Mouse (Mus musculus) spleen, adult 2 months (tissue): ENCODE results near the gene Dna2. TPM values are rescaled to one million over a fixed set of nuclear protein-coding genes. Genes with fewer than 3 reads are reported as not detected.

Source experiments
- DNase-seq, 2 experiments: peaks; one replicate each; pipeline versions ENCODE4 v3.0.0 to v3.0.0-alpha.2; 2012 to 2021; ENCODE audit warnings: low spot score in 2 of 2, low read depth in 1 of 2
- H3K27ac ChIP-seq: fragments of 200-500 bp; 2 replicates; pipeline ENCODE4 v1.5.1; 2012; ENCODE audit warnings: low read length, inconsistent platforms; ENCODE audit not compliant: insufficient read depth
- H3K27me3 ChIP-seq: fragments of 200-500 bp; 2 replicates; pipeline ENCODE4 v1.6.1; 2012; ENCODE audit warnings: mild to moderate bottlenecking, moderate library complexity, low read length, inconsistent platforms; ENCODE audit not compliant: control insufficient read depth, insufficient read depth
- H3K36me3 ChIP-seq: fragments of 200-500 bp; 2 replicates; pipeline ENCODE4 v1.6.1; 2012; ENCODE audit warnings: mild to moderate bottlenecking, low read length, inconsistent platforms; ENCODE audit not compliant: control insufficient read depth, insufficient read depth
- H3K4me1 ChIP-seq: fragments of 200-500 bp; 2 replicates; pipeline ENCODE4 v1.6.1; 2011; ENCODE audit warnings: inconsistent platforms; ENCODE audit not compliant: control insufficient read depth, insufficient read depth, insufficient read length
- H3K4me3 ChIP-seq: fragments of 200-500 bp; 2 replicates; pipeline ENCODE4 v1.5.1; 2011; ENCODE audit warnings: mild to moderate bottlenecking, inconsistent platforms; ENCODE audit not compliant: insufficient read depth, insufficient read length; ENCODE audit errors: extremely low read depth
- CTCF ChIP-seq: fragments of 200-500 bp; IDR thresholded peaks from 2 replicates; pipeline ENCODE4 v1.5.1; 2011; ENCODE audit warnings: mild to moderate bottlenecking, inconsistent platforms; ENCODE audit not compliant: insufficient read depth, insufficient read length, insufficient replicate concordance; ENCODE audit errors: extremely low read depth
- POLR2A ChIP-seq: fragments of 200-500 bp; IDR thresholded peaks from 2 replicates; pipeline ENCODE4 v1.6.1; 2011; ENCODE audit warnings: low read depth, low read length, inconsistent platforms
- WGBS: fragments of 180-500 bp; shearing (Covaris S2); methylation state at CpG from one replicate; pipeline ENCODE4 v1.1.7; 2018; 5-methylcytosine and 5-hydroxymethylcytosine counted together
- polyA plus RNA-seq: library from polyadenylated mRNA; depleted of rRNA; stranded (reverse); fragments of >200 nt; gene quantifications from 2 replicates; pipeline ENCODE4 v1.2.3, GENCODE M21; 2012

The Dna2 gene
- polyA plus RNA-seq, 1 experiment: 4.7 TPM

DNA sequence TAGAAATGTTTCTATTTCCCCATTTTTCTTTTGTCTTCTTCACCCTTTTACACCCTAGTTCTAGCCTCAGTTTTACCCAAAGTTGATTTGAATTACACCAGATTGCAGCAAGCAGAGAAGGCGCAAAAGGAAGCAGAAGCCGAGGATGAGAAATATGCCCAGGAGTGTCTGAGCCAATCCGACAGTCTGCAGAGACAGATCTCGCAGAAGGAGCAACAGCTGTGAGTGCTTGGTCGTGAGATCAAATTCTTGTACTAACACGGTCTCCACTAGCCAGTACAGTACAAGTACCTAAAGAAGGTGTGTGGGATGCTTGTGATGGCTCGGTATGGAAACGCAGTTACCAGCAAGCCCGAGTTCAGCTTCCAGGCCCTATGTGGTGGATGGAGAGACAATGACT is 57.7 kb downstream of the Dna2 start:
- no peak overlapping the region for H3K27ac ChIP-seq
- no peaks in the 10 kb centered on the region for H3K27me3 ChIP-seq
- WGBS: 94% methylated on average over 9 of the region's 9 CpGs
- H3K4me1 ChIP-seq: no peaks in the 10 kb centered on the region
- peaks cover 25% of the 10 kb centered on the region for H3K36me3 ChIP-seq
- H3K4me3 ChIP-seq: no peak overlapping the region
- no peak for TF ChIP-seq POLR2A
- TF ChIP-seq CTCF: no peak
- DNase-seq: no peak

DNA sequence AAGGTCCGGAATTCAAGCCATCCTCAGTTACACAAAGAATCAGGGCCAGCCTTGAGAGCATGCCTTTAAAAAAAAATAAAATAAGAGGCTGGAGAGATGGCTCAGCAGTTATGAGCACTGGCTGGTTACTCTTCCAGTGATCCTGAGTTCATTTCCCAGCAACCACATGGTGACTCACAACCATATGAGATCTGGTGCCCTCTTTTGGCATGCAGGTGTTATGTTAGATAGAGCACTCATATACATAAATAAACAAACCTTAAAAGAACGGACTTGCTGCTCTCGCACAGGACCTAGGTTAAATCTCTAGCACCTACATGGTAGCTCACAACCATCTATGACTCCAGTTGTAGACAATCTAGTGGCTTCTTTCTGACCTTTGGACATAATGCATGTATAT is 61.4 kb downstream of the Dna2 start:
- no peak overlapping the region for H3K4me3 ChIP-seq
- 87% methylated on average over 3 of the region's 3 CpGs for WGBS
- no peak overlapping the region for H3K27ac ChIP-seq
- H3K36me3 ChIP-seq: peaks cover 26% of the 10 kb centered on the region
- H3K4me1 ChIP-seq: no peaks in the 10 kb centered on the region
- TF ChIP-seq CTCF: no peak
- no peaks in the 10 kb centered on the region for H3K27me3 ChIP-seq
- DNase-seq: no peak

DNA sequence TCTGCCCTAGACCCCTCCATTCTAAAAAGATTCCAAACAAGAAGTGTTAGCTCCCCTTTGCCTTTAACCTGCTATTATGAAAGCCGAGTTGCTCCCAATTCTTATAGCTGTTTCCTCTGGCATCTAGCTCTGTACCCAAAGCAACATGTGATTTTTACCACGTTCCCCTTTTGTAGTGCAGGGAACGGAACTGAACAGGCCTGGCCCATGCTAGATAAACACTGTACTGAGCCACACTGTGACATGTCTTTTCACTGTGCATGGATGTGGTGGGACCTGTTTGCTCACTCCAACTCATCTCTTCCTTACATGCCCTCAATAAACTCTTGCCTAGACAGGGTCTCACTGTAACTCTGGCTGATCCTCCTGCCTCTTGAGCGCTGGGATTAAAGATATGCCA is 63.4 kb downstream of the Dna2 start:
- 47% methylated on average over 4 of the region's 4 CpGs for WGBS
- Histone ChIP-seq H3K27ac (no peak overlapping the region), H3K36me3 (peaks cover 31% of the 10 kb centered on the region), H3K4me1 (no peaks in the 10 kb centered on the region), H3K4me3 (no peak overlapping the region), H3K27me3 (no peaks in the 10 kb centered on the region)
- TF ChIP-seq POLR2A: no peak
- no peak for TF ChIP-seq CTCF
- no peak for DNase-seq

DNA sequence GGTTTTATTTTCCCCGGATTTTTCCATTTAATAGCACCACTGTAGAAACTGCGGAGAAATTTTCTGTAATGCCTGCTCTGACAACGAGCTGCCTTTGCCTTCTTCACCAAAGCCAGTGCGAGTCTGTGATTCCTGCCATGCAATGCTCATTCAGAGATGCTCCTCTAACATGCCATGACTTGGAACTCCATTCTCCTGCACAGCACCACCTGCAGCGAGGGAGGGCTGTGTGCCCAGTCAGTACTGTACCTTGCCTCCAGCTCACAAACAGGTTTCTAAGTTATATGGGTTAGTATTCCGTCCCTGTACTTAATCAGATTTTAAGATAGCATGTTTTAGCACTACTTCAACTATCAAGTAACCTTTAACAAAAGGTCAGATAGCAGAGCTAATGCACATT is 64.7 kb downstream of the Dna2 start:
- H3K4me1 ChIP-seq: no peaks in the 10 kb centered on the region
- TF ChIP-seq POLR2A: no peak
- no peak for TF ChIP-seq CTCF
- H3K27me3 ChIP-seq: no peaks in the 10 kb centered on the region
- H3K4me3 ChIP-seq: no peak overlapping the region
- H3K36me3 ChIP-seq: peaks cover 36% of the 10 kb centered on the region
- WGBS: 93% methylated on average over 6 of the region's 6 CpGs
- H3K27ac ChIP-seq: no peak overlapping the region
- no peak for DNase-seq

DNA sequence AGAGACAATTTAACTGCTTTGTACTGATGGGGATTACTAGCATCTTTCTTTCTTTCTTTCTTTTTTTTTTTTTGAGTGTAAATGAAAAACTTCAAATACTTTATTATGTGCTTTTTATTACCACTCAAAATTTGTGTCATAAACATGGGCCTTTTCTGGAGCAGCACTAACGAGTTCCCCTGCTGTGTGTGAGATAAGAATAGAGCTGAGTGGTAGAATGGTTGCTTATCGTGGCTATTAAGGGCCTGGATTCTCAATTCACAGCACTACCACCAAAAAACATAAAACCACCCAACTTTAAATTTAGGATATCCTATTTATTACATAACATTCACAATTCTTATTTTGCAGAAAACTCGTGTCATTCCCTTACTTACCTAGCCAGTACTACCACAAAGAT is 66.7 kb downstream of the Dna2 start:
- TF ChIP-seq CTCF: no peak
- no peak for TF ChIP-seq POLR2A
- peaks cover 36% of the 10 kb centered on the region for H3K36me3 ChIP-seq
- WGBS: 77% methylated on average over 3 of the region's 3 CpGs

DNA sequence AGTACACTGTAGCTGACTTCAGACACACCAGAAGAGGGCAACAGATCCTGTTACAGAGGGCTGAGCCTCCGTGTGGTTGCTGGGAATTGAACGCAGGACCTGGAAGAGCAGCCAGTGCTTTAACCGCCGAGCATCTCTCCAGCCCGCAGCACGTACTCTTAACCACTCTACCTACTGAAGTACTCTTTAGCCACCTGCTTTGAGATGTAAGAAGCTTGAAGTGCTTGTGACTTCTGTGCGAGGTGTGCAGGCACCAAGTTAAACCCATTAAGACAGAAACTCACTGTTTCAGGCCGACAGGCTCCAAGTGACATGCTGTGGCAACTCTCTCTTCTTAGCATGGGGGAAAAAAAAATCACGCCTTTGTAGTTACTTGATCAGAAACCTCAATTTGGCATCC is 67.3 kb downstream of the Dna2 start:
- no peaks in the 10 kb centered on the region for H3K27me3 ChIP-seq
- no peaks in the 10 kb centered on the region for H3K4me1 ChIP-seq
- no peak for DNase-seq
- no peak for TF ChIP-seq POLR2A
- no peak for TF ChIP-seq CTCF
- 96% methylated on average over 9 of the region's 9 CpGs for WGBS
- no peak overlapping the region for H3K27ac ChIP-seq
- no peak overlapping the region for H3K4me3 ChIP-seq
- H3K36me3 ChIP-seq: peaks cover 36% of the 10 kb centered on the region

More for the DNA sequence above, 66.7 kb downstream of the Dna2 start:
- Histone ChIP-seq H3K4me3 (no peak overlapping the region), H3K27ac (no peak overlapping the region), H3K27me3 (no peaks in the 10 kb centered on the region), H3K4me1 (no peaks in the 10 kb centered on the region)
- DNase-seq: no peak

DNA sequence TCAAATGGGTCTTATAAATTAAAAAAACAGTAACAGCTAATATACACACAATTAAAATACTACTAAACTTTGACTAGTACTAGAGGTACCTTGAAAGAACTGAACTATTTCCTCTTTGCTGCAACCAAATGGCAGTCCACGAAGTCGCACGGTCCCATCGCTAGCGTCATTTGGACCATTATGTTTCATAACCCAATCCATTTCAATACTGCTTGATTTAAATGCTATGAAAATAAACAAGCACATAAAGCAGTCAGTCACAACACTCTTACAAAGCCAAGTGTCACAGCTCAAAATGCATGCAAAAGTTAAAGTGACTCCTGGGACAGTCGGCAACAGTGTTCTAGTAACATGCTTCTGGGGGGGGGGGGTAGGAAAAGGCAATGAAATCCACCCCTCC is 72.5 kb downstream of the Dna2 start:
- Histone ChIP-seq H3K27me3 (no peaks in the 10 kb centered on the region), H3K4me1 (peaks cover 6% of the 10 kb centered on the region), H3K27ac (no peak overlapping the region), H3K4me3 (no peak overlapping the region), H3K36me3 (peaks cover 14% of the 10 kb centered on the region)
- WGBS: 92% methylated on average over 6 of the region's 6 CpGs
- no peak for DNase-seq
- TF ChIP-seq CTCF (no peak), POLR2A (no peak)
